Mouse (Mus musculus): ENCODE measurements at regions not wholly inside any gene's neighbourhood (a gene's known extent, or its start where the extent isn't known, plus 50 kb on each side); places are given as distances from the start of the nearest gene placed in this dataset.

- no peak for DNase-seq
These were observed 88.7 kb downstream of the Edn3 start for GRCm38 (mm10) chr2:174848981-174849681.

- no peak for DNase-seq
These were observed 90.4 kb downstream of the Edn3 start for GRCm38 (mm10) chr2:174850860-174851259.

- DNase-seq = peak; percentile 67
These were observed 91.3 kb downstream of the Edn3 start for GRCm38 (mm10) chr2:174851525-174852330.

- no peak for DNase-seq
These were observed 93.4 kb downstream of the Edn3 start for GRCm38 (mm10) chr2:174853786-174854185.

GRCm38 (mm10) chr2:174855548-174855947 is 95.1 kb downstream of the Edn3 start:
- DNase-seq = no peak

- DNase-seq = no peak
These were observed 95.7 kb downstream of the Edn3 start for GRCm38 (mm10) chr2:174856135-174856534.

GRCm38 (mm10) chr2:174858011-174858834 is 97.8 kb downstream of the Edn3 start:
- DNase-seq = peak; percentile 76

- DNase-seq = no peak
These were observed 98.4 kb downstream of the Edn3 start for GRCm38 (mm10) chr2:174858835-174859215.

GRCm38 (mm10) chr2:174859533-174859932 is 99.1 kb downstream of the Edn3 start:
- peak; percentile 13 for DNase-seq

GRCm38 (mm10) chr2:174864657-174865056 is 104.2 kb downstream of the Edn3 start:
- no peak for DNase-seq

GRCm38 (mm10) chr2:174866546-174866945 is 106.1 kb downstream of the Edn3 start:
- DNase-seq = no peak

- DNase-seq = no peak
These were observed 107.0 kb downstream of the Edn3 start for GRCm38 (mm10) chr2:174867397-174867796.

- DNase-seq = no peak
These were observed 107.8 kb downstream of the Edn3 start for GRCm38 (mm10) chr2:174868186-174868585.

- DNase-seq = no peak
These were observed 108.4 kb downstream of the Edn3 start for GRCm38 (mm10) chr2:174868743-174869369.

- no peak for DNase-seq
These were observed 109.9 kb downstream of the Edn3 start for GRCm38 (mm10) chr2:174870284-174870683.

- no peak for DNase-seq
These were observed 110.8 kb downstream of the Edn3 start for GRCm38 (mm10) chr2:174871225-174871624.

- DNase-seq = no peak
These were observed 111.4 kb downstream of the Edn3 start for GRCm38 (mm10) chr2:174871844-174872243.

- no peak for DNase-seq
These were observed 116.5 kb downstream of the Edn3 start for GRCm38 (mm10) chr2:174876886-174877285.

- no peak for DNase-seq
These were observed 118.6 kb downstream of the Edn3 start for GRCm38 (mm10) chr2:174878979-174879378.

- DNase-seq = no peak
These were observed 120.2 kb downstream of the Edn3 start for GRCm38 (mm10) chr2:174880659-174881058.

- DNase-seq = no peak
These were observed 124.1 kb downstream of the Edn3 start for GRCm38 (mm10) chr2:174884232-174885225.

GRCm38 (mm10) chr2:174892658-174893057 is 117.4 kb upstream of the Gm14444 start:
- DNase-seq = no peak
